Mouse (Mus musculus) C2C12 (cell line): ENCODE measurements around the gene Ccdc174.

Experiments used
- CTCF ChIP-seq: IDR thresholded peaks from one replicate; pipeline ENCODE4 v1.5.1; 2011; ENCODE audit not compliant: control insufficient read depth, insufficient read depth, insufficient read length
- MAX ChIP-seq: IDR thresholded peaks from one replicate; pipeline ENCODE4 v1.6.1; 2011; ENCODE audit warnings: mild to moderate bottlenecking, control low read depth
- MYOD1 ChIP-seq: IDR thresholded peaks from one replicate; pipeline ENCODE4 v1.6.1; 2011; ENCODE audit warnings: low read depth; ENCODE audit not compliant: control insufficient read depth, insufficient read length

- TF ChIP-seq CTCF = no peak
- no peak for TF ChIP-seq MAX
- no peak for TF ChIP-seq MYOD1
Observed at GRCm38 (mm10) chr6:91832863-91833440, 44.9 kb upstream of the Ccdc174 start.
